ENCODE assay signal across 30 mouse cellular contexts in genomic region chr13:52857781-52858180, GRCm38 (mm10).
DNase-seq lines count a peak whose midpoint lies in the region; ATAC-seq and TF ChIP-seq lines count a peak whose summit lies in the region.
"Had no signal": no experiment of that assay in that cellular context is flagged by ENCODE, and none has a peak within 500 bp of the region (broad histone marks: within the 10 kb centered on the region; RNA-seq: fewer than 3 reads in every experiment).

No protein-coding gene starts in this region.

- H3K27ac ChIP-seq in forebrain, embryonic 12.5 days: 0 out of 2 replicates have a peak overlapping the region, but pooled peaks have one; percentile 14
- H3K27ac ChIP-seq in forebrain, embryonic 11.5 days (ENCODE audit: low read depth, low read length): no peak overlapping the region
- no peak overlapping the region for H3K27ac ChIP-seq in stomach, embryonic 16.5 days (ENCODE audit: low read length)
- H3K27ac ChIP-seq in stomach, postnatal 0 days (replicated peaks): no peak overlapping the region
- no peak overlapping the region for H3K27ac ChIP-seq in hindbrain, postnatal 0 days
- H3K27ac ChIP-seq: heart, adult 2 months; intestine, embryonic 15.5 days; kidney, postnatal 0 days; limb, embryonic 10.5 days; limb, embryonic 15.5 days; liver, embryonic 13.5 days had no signal

- H3K36me3 ChIP-seq in forebrain, embryonic 12.5 days (replicated peaks): no peaks in the 10 kb centered on the region
- H3K36me3 ChIP-seq in forebrain, embryonic 11.5 days (ENCODE audit: control insufficient read depth, insufficient read depth, low read length): no peaks in the 10 kb centered on the region; the same call in 1 of the 2 replicates
- H3K36me3 ChIP-seq in stomach, embryonic 16.5 days (ENCODE audit: control insufficient read depth, insufficient read depth, low read length): no peaks in the 10 kb centered on the region
- H3K36me3 ChIP-seq in stomach, postnatal 0 days (ENCODE audit: control insufficient read depth, insufficient read depth, low read length): no peaks in the 10 kb centered on the region
- H3K36me3 ChIP-seq in hindbrain, postnatal 0 days (ENCODE audit: insufficient read depth, low read length): no peaks in the 10 kb centered on the region
- H3K36me3 ChIP-seq: intestine, embryonic 15.5 days; liver, embryonic 13.5 days; stomach, embryonic 15.5 days had no signal

- H3K4me2 ChIP-seq in forebrain, embryonic 12.5 days: no peak overlapping the region
- no peak overlapping the region for H3K4me2 ChIP-seq in forebrain, embryonic 11.5 days (ENCODE audit: low read depth, low read length, severe bottlenecking)
- H3K4me2 ChIP-seq in stomach, embryonic 16.5 days (ENCODE audit: low read depth, low read length): no peak overlapping the region
- no peak overlapping the region for H3K4me2 ChIP-seq in stomach, postnatal 0 days (replicated peaks; ENCODE audit: low read depth)
- no peak overlapping the region for H3K4me2 ChIP-seq in hindbrain, postnatal 0 days (ENCODE audit: low read depth, low read length)
- H3K4me2 ChIP-seq: heart, embryonic 12.5 days; intestine, embryonic 15.5 days; limb, embryonic 15.5 days; liver, embryonic 13.5 days; stomach, embryonic 15.5 days had no signal

- H3K4me1 ChIP-seq in forebrain, embryonic 12.5 days: peaks cover 4% of the 10 kb centered on the region; the same call in 1 of the 2 replicates
- H3K4me1 ChIP-seq in forebrain, embryonic 11.5 days (replicated peaks; ENCODE audit: control insufficient read depth, insufficient read depth, low read length): no peaks in the 10 kb centered on the region
- peaks cover 5% of the 10 kb centered on the region for H3K4me1 ChIP-seq in stomach, embryonic 16.5 days (ENCODE audit: control insufficient read depth, insufficient read depth, low read length)
- H3K4me1 ChIP-seq in stomach, postnatal 0 days (replicated peaks; ENCODE audit: control insufficient read depth, insufficient read depth): no peaks in the 10 kb centered on the region
- no peaks in the 10 kb centered on the region for H3K4me1 ChIP-seq in hindbrain, postnatal 0 days (ENCODE audit: insufficient read depth, low read length)
- H3K4me1 ChIP-seq: limb, embryonic 15.5 days; liver, embryonic 13.5 days had no signal

- no peak overlapping the region for H3K4me3 ChIP-seq in forebrain, embryonic 12.5 days (replicated peaks)
- H3K4me3 ChIP-seq in forebrain, embryonic 11.5 days (ENCODE audit: low read depth, low read length): no peak overlapping the region
- H3K4me3 ChIP-seq in stomach, embryonic 16.5 days (replicated peaks; ENCODE audit: low read length): no peak overlapping the region
- no peak overlapping the region for H3K4me3 ChIP-seq in stomach, postnatal 0 days (ENCODE audit: low read depth, low read length)
- H3K4me3 ChIP-seq in hindbrain, postnatal 0 days (ENCODE audit: low read length): no peak overlapping the region
- H3K4me3 ChIP-seq: erythroblast, embryonic 14.5 days; heart, adult 2 months; heart, embryonic 12.5 days; intestine, embryonic 15.5 days; limb, embryonic 10.5 days; limb, embryonic 15.5 days; liver, embryonic 13.5 days; stomach, embryonic 15.5 days had no signal

- 88% methylated on average over 5 of the region's 5 CpGs for WGBS in forebrain, embryonic 12.5 days
- WGBS in forebrain, embryonic 11.5 days: 94% methylated on average over 5 of the region's 5 CpGs
- WGBS in stomach, embryonic 16.5 days: 85% methylated on average over 5 of the region's 5 CpGs
- WGBS in stomach, postnatal 0 days: 87% methylated on average over 5 of the region's 5 CpGs
- whole genome bisulfite sequencing in hindbrain, postnatal 0 days: 86% methylated on average over 5 of the region's 5 CpGs

- no peaks in the 10 kb centered on the region for H3K9me3 ChIP-seq in forebrain, embryonic 12.5 days
- H3K9me3 ChIP-seq in forebrain, embryonic 11.5 days (ENCODE audit: control insufficient read depth, low read length): no peaks in the 10 kb centered on the region
- no peaks in the 10 kb centered on the region for H3K9me3 ChIP-seq in stomach, embryonic 16.5 days (replicated peaks; ENCODE audit: control insufficient read depth, low read length)
- H3K9me3 ChIP-seq in stomach, postnatal 0 days (ENCODE audit: control insufficient read depth, low read length): no peaks in the 10 kb centered on the region
- no peaks in the 10 kb centered on the region for H3K9me3 ChIP-seq in hindbrain, postnatal 0 days (ENCODE audit: low read length)
- H3K9me3 ChIP-seq: heart, embryonic 12.5 days; intestine, embryonic 15.5 days; limb, embryonic 10.5 days; limb, embryonic 15.5 days; liver, embryonic 13.5 days; stomach, embryonic 15.5 days had no signal

- 0 out of 2 replicates have a peak, but pooled peaks cover under 1% of the 10 kb centered on the region for H3K27me3 ChIP-seq in forebrain, embryonic 12.5 days
- no peaks in the 10 kb centered on the region for H3K27me3 ChIP-seq in forebrain, embryonic 11.5 days (ENCODE audit: control insufficient read depth, insufficient read depth, low read length)
- no peaks in the 10 kb centered on the region for H3K27me3 ChIP-seq in stomach, embryonic 16.5 days (ENCODE audit: control insufficient read depth, insufficient read depth, low read length)
- H3K27me3 ChIP-seq in stomach, postnatal 0 days (ENCODE audit: control insufficient read depth, insufficient read depth, low read length): no peaks in the 10 kb centered on the region
- no peaks in the 10 kb centered on the region for H3K27me3 ChIP-seq in hindbrain, postnatal 0 days (ENCODE audit: insufficient read depth, low read length)
- H3K27me3 ChIP-seq: heart, embryonic 12.5 days; intestine, embryonic 15.5 days; limb, embryonic 15.5 days; liver, embryonic 13.5 days; Patski; stomach, embryonic 15.5 days had no signal

- no peak for DNase-seq in forebrain, embryonic 11.5 days (ENCODE audit: low spot score)
- no peak for DNase-seq in stomach, postnatal 0 days (ENCODE audit: low spot score)
- DNase-seq in cerebellum, postnatal 10 days: peak; percentile 49 to 53
- DNase-seq in thymus, adult 18-20 months: no peak
- DNase-seq in hindbrain, postnatal 0 days (ENCODE audit: low spot score): no peak
- DNase-seq: adrenal gland, postnatal 10 days; forebrain, postnatal 0 days; heart, adult 2 months; heart, postnatal 10 days; kidney, adult 8-10 months; kidney, postnatal 4 days; layer of hippocampus, postnatal 36 days; liver, embryonic 13.5 days; lung, adult 2 months; lung, postnatal 10 days; right cerebral cortex, postnatal 25 days; thymus, adult 2 months; thymus, postnatal 4 days had no signal

- no peak for ATAC-seq in forebrain, embryonic 12.5 days (ENCODE audit: low FRiP score)
- ATAC-seq in forebrain, embryonic 11.5 days (replicated peaks; ENCODE audit: low FRiP score): no peak
- ATAC-seq in stomach, embryonic 16.5 days (ENCODE audit: insufficient read depth, low FRiP score): no peak
- no peak for ATAC-seq in stomach, postnatal 0 days (ENCODE audit: low FRiP score, low TSS enrichment)
- no peak for ATAC-seq in hindbrain, postnatal 0 days
- ATAC-seq: forebrain, postnatal 0 days; hindbrain, embryonic 16.5 days; intestine, embryonic 15.5 days; midbrain, embryonic 16.5 days; Patski had no signal

- no peak for TF ChIP-seq CTCF in stomach, postnatal 0 days (IDR thresholded peaks at IDR 0.05; ENCODE audit: low read depth)
- TF ChIP-seq CTCF in hindbrain, postnatal 0 days (IDR thresholded peaks at IDR 0.05; ENCODE audit: low read depth): no peak

- H3K9ac ChIP-seq in forebrain, embryonic 12.5 days: no peak overlapping the region
- no peak overlapping the region for H3K9ac ChIP-seq in forebrain, embryonic 11.5 days (ENCODE audit: low read length)
- H3K9ac ChIP-seq in stomach, embryonic 16.5 days (ENCODE audit: low read length): 0 out of 2 replicates have a peak overlapping the region, but pooled peaks have one; percentile 16
- H3K9ac ChIP-seq in stomach, postnatal 0 days (ENCODE audit: low read length): no peak overlapping the region
- H3K9ac ChIP-seq in hindbrain, postnatal 0 days (replicated peaks; ENCODE audit: low read length): no peak overlapping the region
- H3K9ac ChIP-seq: forebrain, postnatal 0 days; heart, embryonic 12.5 days; intestine, embryonic 15.5 days; limb, embryonic 15.5 days; liver, embryonic 13.5 days; stomach, embryonic 15.5 days had no signal

- no peak for TF ChIP-seq EP300 in stomach, postnatal 0 days (optimal IDR thresholded peaks at IDR 0.05)

Comparison
In these comparisons a context has a peak if more than half of its experiments do, and no peak if none do; other contexts are left out.
1. DNase-seq: peak in cerebellum, postnatal 10 days (2 of 2); none in forebrain, embryonic 11.5 days (single experiment), stomach, postnatal 0 days (single experiment), thymus, adult 18-20 months (0 of 2) and hindbrain, postnatal 0 days (single experiment).